Mouse (Mus musculus) testis, adult 2 months (tissue): ENCODE data around the gene Sorbs1. TPM values are rescaled to one million over a fixed set of nuclear protein-coding genes. Genes with fewer than 3 reads are reported as not detected.

Source experiments
- H3K27ac ChIP-seq: fragments of 200-500 bp; 2 replicates; pipeline ENCODE4 v1.5.1; 2012; ENCODE audit warnings: low read depth, low read length; ENCODE audit not compliant: control insufficient read depth, insufficient read depth
- H3K27me3 ChIP-seq: fragments of 200-500 bp; 2 replicates; pipeline ENCODE4 v1.6.1; 2012; ENCODE audit warnings: mild to moderate bottlenecking, low read length, moderate library complexity; ENCODE audit not compliant: control insufficient read depth, insufficient read depth
- H3K36me3 ChIP-seq: fragments of 200-500 bp; 2 replicates; pipeline ENCODE4 v1.6.1; 2012; ENCODE audit warnings: mild to moderate bottlenecking, low read length; ENCODE audit not compliant: control insufficient read depth, insufficient read depth
- H3K4me1 ChIP-seq: fragments of 200-500 bp; 2 replicates; pipeline ENCODE4 v1.6.1; 2012; ENCODE audit warnings: low read length; ENCODE audit not compliant: control insufficient read depth, insufficient read depth
- H3K4me3 ChIP-seq: fragments of 200-500 bp; 2 replicates; pipeline ENCODE4 v1.5.1; 2012; ENCODE audit warnings: low read depth, mild to moderate bottlenecking, low read length, moderate library complexity, mixed read lengths; ENCODE audit not compliant: control insufficient read depth
- CTCF ChIP-seq: fragments of 200-500 bp; IDR thresholded peaks from 2 replicates; pipeline ENCODE4 v1.5.1; 2012; ENCODE audit warnings: low read depth, mild to moderate bottlenecking, inconsistent platforms, low read length, moderate library complexity; ENCODE audit not compliant: control insufficient read depth, insufficient read depth, insufficient replicate concordance
- POLR2A ChIP-seq: fragments of 200-500 bp; IDR thresholded peaks from 2 replicates; pipeline ENCODE4 v1.6.1; 2012; ENCODE audit warnings: low read depth, mild to moderate bottlenecking, inconsistent platforms, low read length, moderate library complexity; ENCODE audit not compliant: control insufficient read depth
- polyA plus RNA-seq: library from polyadenylated mRNA; depleted of rRNA; stranded (reverse); fragments of >200 nt; gene quantifications from 2 replicates; pipeline ENCODE4 v1.2.3, GENCODE M21; 2012

Sorbs1 gene
- polyA plus RNA-seq, 1 experiment, result 13.0 TPM

DNA sequence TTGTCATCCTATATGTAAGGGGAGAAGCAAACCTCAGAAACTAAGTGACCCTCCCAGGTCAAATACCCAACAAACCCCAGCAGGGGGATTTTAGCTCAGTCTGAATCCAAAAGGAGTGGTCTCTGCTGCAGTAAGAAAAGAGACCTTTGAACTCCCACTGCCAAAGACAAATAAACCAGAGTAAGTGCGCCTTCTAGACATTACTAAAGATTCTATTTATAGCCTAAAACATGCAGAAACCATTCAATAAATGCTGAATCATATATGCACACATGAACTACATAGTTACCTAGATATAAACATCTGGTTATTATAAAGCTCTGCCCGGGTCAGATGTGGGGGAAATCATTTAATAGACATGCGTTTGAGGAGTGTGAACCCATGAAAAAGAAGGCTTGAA, 84.0 kb downstream of the Sorbs1 start:
- no peaks in the 10 kb centered on the region for H3K27me3 ChIP-seq
- H3K4me3 ChIP-seq, result no peak overlapping the region
- no peaks in the 10 kb centered on the region for H3K36me3 ChIP-seq
- H3K27ac ChIP-seq, result no peak overlapping the region
- TF ChIP-seq POLR2A (no peak), CTCF (no peak)
- H3K4me1 ChIP-seq, result no peaks in the 10 kb centered on the region

DNA sequence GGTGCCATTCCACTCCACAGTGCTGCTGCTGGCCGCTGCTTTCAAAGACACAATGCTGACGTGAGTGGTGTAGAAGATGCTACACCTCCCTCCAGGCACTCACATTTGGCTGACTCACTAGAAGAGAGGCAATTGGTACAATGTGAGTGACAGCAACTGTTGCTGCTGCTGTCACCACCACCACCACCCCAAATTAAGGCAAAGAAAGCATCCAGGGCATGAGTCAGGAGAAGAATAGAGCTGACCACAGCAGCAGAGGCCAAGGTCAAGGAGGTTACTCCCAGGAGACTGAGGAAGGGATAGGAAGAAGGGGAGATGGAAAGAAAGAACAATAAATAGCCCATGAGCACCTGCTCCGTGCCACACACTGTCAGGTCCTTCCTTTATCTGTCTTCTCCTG, 84.4 kb downstream of the Sorbs1 start:
- TF ChIP-seq CTCF (no peak), POLR2A (no peak)
- no peaks in the 10 kb centered on the region for H3K36me3 ChIP-seq
- no peak overlapping the region for H3K27ac ChIP-seq
- no peaks in the 10 kb centered on the region for H3K27me3 ChIP-seq
- no peaks in the 10 kb centered on the region for H3K4me1 ChIP-seq
- H3K4me3 ChIP-seq, result no peak overlapping the region

DNA sequence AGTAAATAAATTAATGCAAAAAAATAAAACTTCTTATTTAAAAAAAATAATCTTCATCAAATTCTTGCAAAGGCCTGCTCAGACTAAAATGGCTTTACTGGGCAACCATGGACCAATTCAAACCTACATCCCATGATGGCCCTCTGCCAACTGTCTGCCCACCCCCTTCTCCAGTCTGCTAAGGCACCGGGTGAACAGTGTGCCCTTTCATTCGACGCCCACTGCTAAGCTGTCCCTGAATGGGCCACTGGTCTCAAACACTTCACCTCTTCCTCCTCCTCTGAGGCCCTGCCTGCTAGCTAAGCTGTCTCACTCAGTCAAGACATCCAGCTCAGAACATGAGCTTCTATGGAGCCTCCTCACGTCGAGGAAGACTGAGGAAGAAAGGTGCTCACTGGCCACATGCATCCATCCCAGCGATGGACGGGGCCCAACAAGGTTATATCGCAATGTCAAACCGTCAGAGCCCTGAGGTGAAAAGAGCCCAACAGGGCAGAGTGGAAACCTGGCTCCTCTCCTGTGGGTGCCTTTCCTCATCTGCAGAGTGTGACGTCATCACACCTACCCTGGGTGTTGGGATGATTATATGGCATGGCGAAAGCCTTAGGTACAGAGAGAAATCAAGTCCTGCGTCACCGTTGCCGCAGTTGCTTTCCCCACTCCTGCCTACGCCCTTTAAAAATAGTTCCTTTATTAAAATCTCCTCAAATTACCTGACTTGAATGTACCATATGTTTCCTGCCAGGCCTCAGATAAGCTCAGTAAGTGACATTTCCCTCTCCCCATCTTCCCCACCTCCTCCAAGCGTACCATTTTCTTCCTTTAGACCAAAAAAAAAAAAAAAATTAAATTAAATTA, 87.2 kb downstream of the Sorbs1 start:
- no peaks in the 10 kb centered on the region for H3K27me3 ChIP-seq
- H3K36me3 ChIP-seq, result no peaks in the 10 kb centered on the region
- no peak for TF ChIP-seq POLR2A
- H3K4me3 ChIP-seq, result no peak overlapping the region
- H3K4me1 ChIP-seq, result no peaks in the 10 kb centered on the region
- H3K27ac ChIP-seq, result no peak overlapping the region

DNA sequence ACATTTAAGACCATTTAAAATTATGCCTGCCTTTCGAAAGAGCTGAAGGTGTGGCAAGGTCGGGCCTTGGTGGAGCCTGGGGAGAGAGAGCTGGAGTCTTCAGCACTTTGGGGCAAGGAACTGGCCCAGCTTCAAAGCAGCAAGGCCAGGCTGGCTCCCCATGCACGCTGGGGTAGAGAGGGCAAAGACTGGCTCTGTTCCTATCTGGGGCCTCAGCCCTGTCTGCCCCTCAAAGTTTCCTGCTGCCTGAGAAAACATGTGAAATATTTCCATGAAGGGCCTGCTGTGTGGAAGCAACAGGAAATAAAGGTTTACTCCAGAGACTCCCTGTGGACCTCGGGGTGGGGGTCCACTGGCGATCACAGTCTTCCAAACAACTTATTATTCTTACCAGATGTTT, 88.3 kb downstream of the Sorbs1 start:
- Histone ChIP-seq H3K27me3 (no peaks in the 10 kb centered on the region), H3K36me3 (no peaks in the 10 kb centered on the region), H3K4me1 (no peaks in the 10 kb centered on the region), H3K4me3 (no peak overlapping the region), H3K27ac (no peak overlapping the region)
- no peak for TF ChIP-seq CTCF
- TF ChIP-seq POLR2A, result no peak

DNA sequence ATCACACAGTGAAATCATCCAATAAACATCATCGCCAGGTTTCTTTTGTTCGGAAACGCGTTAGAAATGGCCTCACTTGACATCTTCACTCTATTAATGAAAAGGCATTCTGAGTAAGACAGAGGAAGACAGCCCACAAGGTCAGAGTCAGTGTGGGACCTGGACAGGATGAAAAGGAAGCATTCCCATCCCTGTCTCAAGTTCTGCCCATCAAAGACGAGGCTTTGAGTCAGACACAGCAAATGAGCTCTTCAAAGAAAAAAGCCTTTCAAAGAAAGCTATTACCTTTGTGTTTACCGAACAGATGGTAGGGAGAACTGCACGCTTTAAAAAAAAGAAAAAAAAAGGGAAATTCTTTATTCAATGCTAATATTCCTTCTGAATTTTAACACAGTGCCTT, 92.5 kb downstream of the Sorbs1 start:
- Histone ChIP-seq H3K4me3 (no peak overlapping the region), H3K27ac (no peak overlapping the region), H3K27me3 (no peaks in the 10 kb centered on the region), H3K4me1 (no peaks in the 10 kb centered on the region), H3K36me3 (no peaks in the 10 kb centered on the region)
- no peak for TF ChIP-seq CTCF
- no peak for TF ChIP-seq POLR2A

DNA sequence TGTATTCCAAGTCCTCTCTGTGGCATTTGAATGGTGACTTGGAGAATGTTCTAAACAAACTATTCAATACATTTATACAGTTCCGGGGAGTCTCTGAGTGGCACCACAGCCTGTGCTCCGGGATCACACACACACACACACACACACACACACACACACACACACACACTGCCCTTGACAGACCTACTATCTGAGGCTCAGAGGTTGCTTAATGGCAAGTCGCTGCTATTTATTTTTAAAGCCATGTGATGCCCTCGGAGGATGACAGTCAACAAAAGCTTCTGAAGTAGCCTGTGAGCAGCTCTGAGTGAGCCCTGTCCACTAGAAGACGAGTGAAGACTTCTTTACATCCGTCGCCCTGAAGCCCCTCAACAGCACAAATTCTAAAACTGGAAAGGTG, 94.3 kb downstream of the Sorbs1 start:
- H3K27ac ChIP-seq, result no peak overlapping the region
- TF ChIP-seq POLR2A, result no peak
- no peak for TF ChIP-seq CTCF
- H3K4me3 ChIP-seq, result no peak overlapping the region
- H3K4me1 ChIP-seq, result no peaks in the 10 kb centered on the region; the same call in 1 of the 2 replicates
- no peaks in the 10 kb centered on the region for H3K27me3 ChIP-seq
- no peaks in the 10 kb centered on the region for H3K36me3 ChIP-seq

DNA sequence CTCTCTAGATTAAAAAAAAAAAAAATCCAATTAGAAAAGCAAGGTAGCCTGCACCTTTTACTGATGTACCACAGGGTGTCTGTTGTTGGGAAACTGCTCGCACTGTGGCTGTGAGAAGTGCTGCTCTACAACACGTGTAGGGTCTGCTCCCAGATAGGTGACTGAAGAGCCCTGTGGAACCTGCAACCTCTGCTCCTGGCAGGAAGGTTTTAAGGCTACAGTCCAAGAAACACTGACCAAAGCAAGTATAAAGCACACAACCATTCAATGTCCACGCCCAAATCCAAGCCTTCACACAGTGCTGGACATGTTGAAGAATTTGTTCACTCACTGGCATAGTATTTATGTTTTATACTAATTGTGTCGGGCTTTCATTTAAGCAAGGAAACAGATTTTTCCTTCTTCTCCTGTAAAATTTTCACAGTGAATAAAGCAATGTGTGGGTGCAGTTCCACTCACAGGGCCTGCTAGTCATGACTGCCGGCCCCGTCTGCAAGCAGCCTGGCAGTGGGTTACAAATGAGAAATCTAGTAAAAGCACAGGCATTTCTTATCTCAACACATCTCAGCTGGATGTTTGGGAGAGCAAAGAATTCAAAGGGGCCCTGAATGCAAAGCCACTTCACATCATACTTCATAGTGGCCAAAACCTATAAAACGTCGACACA, 96.3 kb downstream of the Sorbs1 start:
- Histone ChIP-seq H3K27me3 (no peaks in the 10 kb centered on the region), H3K4me3 (no peak overlapping the region), H3K27ac (no peak overlapping the region), H3K36me3 (no peaks in the 10 kb centered on the region), H3K4me1 (no peaks in the 10 kb centered on the region; the same call in 1 of the 2 replicates)
- TF ChIP-seq POLR2A (no peak), CTCF (no peak)
